Mouse (Mus musculus) thymus, adult 2 months (tissue): ENCODE measurements around the gene Afm. TPM values are rescaled to one million over a fixed set of nuclear protein-coding genes. Genes with fewer than 3 reads are reported as not detected.

ENCODE experiments used
- DNase-seq: peaks from one replicate; pipeline ENCODE4 v3.0.0; 2021
- H3K27ac ChIP-seq: fragments of 200-500 bp; 2 replicates; pipeline ENCODE4 v1.5.1; 2012; ENCODE audit warnings: low read length, control low read depth; ENCODE audit not compliant: control insufficient read depth, insufficient read depth
- H3K27me3 ChIP-seq: fragments of 200-500 bp; 2 replicates; pipeline ENCODE4 v1.6.1; 2012; ENCODE audit warnings: mild to moderate bottlenecking, low read length, moderate library complexity, mixed read lengths; ENCODE audit not compliant: control insufficient read depth, insufficient read depth
- H3K36me3 ChIP-seq: fragments of 200-500 bp; 2 replicates; pipeline ENCODE4 v1.6.1; 2012; ENCODE audit warnings: mild to moderate bottlenecking, low read length, moderate library complexity; ENCODE audit not compliant: control insufficient read depth, insufficient read depth
- H3K4me1 ChIP-seq: fragments of 200-500 bp; replicated peaks from 2 replicates; pipeline ENCODE4 v1.6.1; 2012; ENCODE audit warnings: low read length; ENCODE audit not compliant: control insufficient read depth, insufficient read depth
- H3K4me3 ChIP-seq: fragments of 200-500 bp; 2 replicates; pipeline ENCODE4 v1.5.1; 2012; ENCODE audit warnings: mild to moderate bottlenecking, low read length, control low read depth, moderate library complexity; ENCODE audit not compliant: control insufficient read depth, insufficient read depth
- CTCF ChIP-seq: fragments of 200-500 bp; IDR thresholded peaks from 2 replicates; pipeline ENCODE4 v1.5.1; 2012; ENCODE audit warnings: mild to moderate bottlenecking, control low read depth, low read length, moderate library complexity, borderline replicate concordance; ENCODE audit not compliant: control insufficient read depth, poor library complexity, insufficient read depth; ENCODE audit errors: extremely low read depth
- POLR2A ChIP-seq: fragments of 200-500 bp; IDR thresholded peaks from 2 replicates; pipeline ENCODE4 v1.6.1; 2012; ENCODE audit warnings: mild to moderate bottlenecking, low read length, control low read depth, moderate library complexity; ENCODE audit not compliant: control insufficient read depth, poor library complexity, insufficient read depth; ENCODE audit errors: extremely low read depth
- WGBS: fragments of 180-500 bp; shearing (Covaris S2); methylation state at CpG from one replicate; pipeline ENCODE4 v1.1.7; 2018; 5-methylcytosine and 5-hydroxymethylcytosine counted together
- polyA plus RNA-seq: library from polyadenylated mRNA; depleted of rRNA; stranded (reverse); fragments of >200 nt; gene quantifications from 2 replicates; pipeline ENCODE4 v1.2.3, GENCODE M21; 2012

The Afm gene
- polyA plus RNA-seq, 1 experiment, result not detected

GRCm38 (mm10) chr5:90586511-90586910, 67.8 kb downstream of the Afm start:
- 81% methylated on average over 5 of the region's 5 CpGs for WGBS
- Histone ChIP-seq H3K4me1 (0 out of 2 replicates have a peak, but pooled peaks cover 3% of the 10 kb centered on the region), H3K27me3 (no peaks in the 10 kb centered on the region), H3K4me3 (no peak overlapping the region), H3K27ac (no peak overlapping the region), H3K36me3 (no peaks in the 10 kb centered on the region)
- DNase-seq, result no peak
- TF ChIP-seq POLR2A (no peak), CTCF (no peak)

- no peaks in the 10 kb centered on the region for H3K27me3 ChIP-seq
- 63% methylated on average over 5 of the region's 5 CpGs for WGBS
Observed at GRCm38 (mm10) chr5:90588104-90588503, 69.4 kb downstream of the Afm start.

GRCm38 (mm10) chr5:90588708-90589595, 70.2 kb downstream of the Afm start:
- H3K4me3 ChIP-seq, result peak overlapping the region; percentile 27
- TF ChIP-seq POLR2A (no peak), CTCF (peak; percentile 56; the same call in 1 of the 2 replicates)
- H3K27me3 ChIP-seq, result no peaks in the 10 kb centered on the region
- peak; percentile 62 for DNase-seq
- 0 out of 2 replicates have a peak, but pooled peaks cover 3% of the 10 kb centered on the region for H3K4me1 ChIP-seq
- 25% methylated on average over 25 of the region's 25 CpGs for WGBS
- no peaks in the 10 kb centered on the region for H3K36me3 ChIP-seq
- H3K27ac ChIP-seq, result no peak overlapping the region

More at GRCm38 (mm10) chr5:90588104-90588503, 69.4 kb downstream of the Afm start:
- Histone ChIP-seq H3K4me3 (no peak overlapping the region), H3K36me3 (no peaks in the 10 kb centered on the region), H3K27ac (no peak overlapping the region), H3K4me1 (0 out of 2 replicates have a peak, but pooled peaks cover 3% of the 10 kb centered on the region)
- no peak for TF ChIP-seq CTCF
- no peak for TF ChIP-seq POLR2A
- DNase-seq, result no peak

GRCm38 (mm10) chr5:90590676-90591075, 71.9 kb downstream of the Afm start:
- WGBS, result 92% methylated on average over 10 of the region's 10 CpGs

GRCm38 (mm10) chr5:90591936-90592335, 73.2 kb downstream of the Afm start:
- DNase-seq, result no peak
- 83% methylated on average over 6 of the region's 6 CpGs for WGBS

More at GRCm38 (mm10) chr5:90590676-90591075, 71.9 kb downstream of the Afm start:
- no peaks in the 10 kb centered on the region for H3K36me3 ChIP-seq
- no peak for TF ChIP-seq CTCF
- TF ChIP-seq POLR2A, result no peak
- no peak overlapping the region for H3K27ac ChIP-seq
- H3K4me1 ChIP-seq, result peaks cover 6% of the 10 kb centered on the region; the same call in 1 of the 2 replicates
- no peak for DNase-seq
- H3K4me3 ChIP-seq, result no peak overlapping the region
- H3K27me3 ChIP-seq, result no peaks in the 10 kb centered on the region

GRCm38 (mm10) chr5:90594945-90595344, 76.2 kb downstream of the Afm start:
- Histone ChIP-seq H3K36me3 (no peaks in the 10 kb centered on the region), H3K4me3 (no peak overlapping the region), H3K4me1 (peaks cover 3% of the 10 kb centered on the region; the same call in 1 of the 2 replicates), H3K27ac (no peak overlapping the region), H3K27me3 (no peaks in the 10 kb centered on the region)
- 2% methylated on average over 13 of the region's 13 CpGs for WGBS
- peak; percentile 20 for DNase-seq
- TF ChIP-seq CTCF (no peak), POLR2A (no peak)

More at GRCm38 (mm10) chr5:90591936-90592335, 73.2 kb downstream of the Afm start:
- H3K4me3 ChIP-seq, result no peak overlapping the region
- TF ChIP-seq CTCF (no peak), POLR2A (no peak)
- no peak overlapping the region for H3K27ac ChIP-seq
- peaks cover 6% of the 10 kb centered on the region; the same call in 1 of the 2 replicates for H3K4me1 ChIP-seq
- no peaks in the 10 kb centered on the region for H3K36me3 ChIP-seq
- H3K27me3 ChIP-seq, result no peaks in the 10 kb centered on the region

- TF ChIP-seq CTCF (no peak), POLR2A (no peak)
- H3K4me1 ChIP-seq, result peaks cover 3% of the 10 kb centered on the region; the same call in 1 of the 2 replicates
- no peak for DNase-seq
- WGBS, result 81% methylated on average over 6 of the region's 6 CpGs
- no peaks in the 10 kb centered on the region for H3K36me3 ChIP-seq
- H3K4me3 ChIP-seq, result no peak overlapping the region
- H3K27ac ChIP-seq, result no peak overlapping the region
- no peaks in the 10 kb centered on the region for H3K27me3 ChIP-seq
Observed at GRCm38 (mm10) chr5:90596155-90596554, 77.4 kb downstream of the Afm start.
